Mouse (Mus musculus) limb, embryonic 14.5 days (tissue): ENCODE results near the gene Arl14. TPM values are rescaled to one million over a fixed set of nuclear protein-coding genes. Genes with fewer than 3 reads are reported as not detected.

Source experiments
- ATAC-seq: fragments of 200-750 bp; cut with Nextera tagmentation; 2 replicates; pipeline ENCODE4 v1.8.0; 2017; ENCODE audit warnings: low read depth, moderate number of reproducible peaks, moderate TSS enrichment; ENCODE audit not compliant: low FRiP score
- DNase-seq: peaks from one replicate; pipeline ENCODE4 v3.0.0-alpha.2; 2015; ENCODE audit warnings: low spot score
- H3K27ac ChIP-seq: fragments of 300-500 bp; sonication (generic); replicated peaks from 2 replicates; pipeline ENCODE4 v1.5.1; 2014; ENCODE audit warnings: low read depth, mild to moderate bottlenecking, low read length, moderate library complexity, mixed read lengths
- H3K27me3 ChIP-seq: fragments of 300-500 bp; sonication (generic); 2 replicates; pipeline ENCODE4 v1.6.1; 2014; ENCODE audit warnings: low read length, mixed read lengths; ENCODE audit not compliant: control insufficient read depth, insufficient read depth
- H3K36me3 ChIP-seq: fragments of 300-500 bp; sonication (generic); 2 replicates; pipeline ENCODE4 v1.6.1; 2014; ENCODE audit warnings: mild to moderate bottlenecking, low read length, moderate library complexity, mixed read lengths; ENCODE audit not compliant: control insufficient read depth, insufficient read depth
- H3K4me1 ChIP-seq: fragments of 300-500 bp; sonication (generic); 2 replicates; pipeline ENCODE4 v1.6.1; 2014; ENCODE audit warnings: antibody characterized with exemption, low read length, mixed read lengths; ENCODE audit not compliant: control insufficient read depth, insufficient read depth
- H3K4me2 ChIP-seq: fragments of 300-500 bp; sonication (generic); replicated peaks from 2 replicates; pipeline ENCODE4 v1.6.1; 2014; ENCODE audit warnings: low read depth, mild to moderate bottlenecking, low read length, moderate library complexity; ENCODE audit not compliant: severe bottlenecking
- H3K4me3 ChIP-seq: fragments of 300-500 bp; sonication (generic); replicated peaks from 2 replicates; pipeline ENCODE4 v1.5.1; 2014; ENCODE audit warnings: low read length
- H3K9ac ChIP-seq: fragments of 300-500 bp; sonication (generic); 2 replicates; pipeline ENCODE4 v1.6.1; 2014; ENCODE audit warnings: mild to moderate bottlenecking, low read depth, low read length, moderate library complexity; ENCODE audit not compliant: severe bottlenecking
- H3K9me3 ChIP-seq: fragments of 300-500 bp; sonication (generic); 2 replicates; pipeline ENCODE4 v1.6.1; 2016; ENCODE audit warnings: low read length; ENCODE audit not compliant: control insufficient read depth
- POLR2A ChIP-seq: fragments of 200-500 bp; IDR thresholded peaks from 2 replicates; pipeline ENCODE4 v1.8.0; 2012; ENCODE audit warnings: inconsistent platforms, mild to moderate bottlenecking, moderate library complexity, borderline replicate concordance; ENCODE audit not compliant: insufficient read depth, insufficient read length; ENCODE audit errors: extremely low read depth
- WGBS: fragments of 180-500 bp; shearing (Covaris S2); extraction: QIAGEN DNeasy Blood & Tissue Kit; methylation state at CpG from one replicate; pipeline ENCODE4 v1.1.7; 2014; 5-methylcytosine and 5-hydroxymethylcytosine counted together
- polyA plus RNA-seq, 2 experiments: library from polyadenylated mRNA; depleted of rRNA in 1 of 2; stranded (reverse) in 1 of 2; unstranded in 1 of 2; fragments of >200 nt; fragmentation: Nextera tagmentation in 1 of 2; extraction: Ambion mirVana in 1 of 2; gene quantifications; 2 replicates each; pipeline versions ENCODE4 v1.2.1 to v1.2.3; 2012 to 2014

Arl14 gene
- polyA plus RNA-seq, 2 experiments = not detected

GRCm38 (mm10) chr3:69181531-69181930, 40.7 kb upstream of the Arl14 start:
- no peaks in the 10 kb centered on the region for H3K27me3 ChIP-seq
- H3K9me3 ChIP-seq = no peaks in the 10 kb centered on the region
- no peaks in the 10 kb centered on the region for H3K36me3 ChIP-seq
- no peak for TF ChIP-seq POLR2A
- H3K4me2 ChIP-seq = no peak overlapping the region
- WGBS = 90% methylated on average over 8 of the region's 8 CpGs
- no peak overlapping the region for H3K9ac ChIP-seq
- H3K4me1 ChIP-seq = no peaks in the 10 kb centered on the region
- ATAC-seq = no peak
- no peak overlapping the region for H3K4me3 ChIP-seq
- DNase-seq = no peak
- no peak overlapping the region for H3K27ac ChIP-seq

GRCm38 (mm10) chr3:69182225-69182624, 40.0 kb upstream of the Arl14 start:
- no peak overlapping the region for H3K9ac ChIP-seq
- no peaks in the 10 kb centered on the region for H3K27me3 ChIP-seq
- no peak for TF ChIP-seq POLR2A
- H3K4me3 ChIP-seq = no peak overlapping the region
- DNase-seq (no peak), ATAC-seq (no peak)
- no peaks in the 10 kb centered on the region for H3K9me3 ChIP-seq
- no peaks in the 10 kb centered on the region for H3K36me3 ChIP-seq
- no peaks in the 10 kb centered on the region for H3K4me1 ChIP-seq
- no peak overlapping the region for H3K4me2 ChIP-seq
- no peak overlapping the region for H3K27ac ChIP-seq

GRCm38 (mm10) chr3:69185244-69185643, 37.0 kb upstream of the Arl14 start:
- no peak for ATAC-seq
- 85% methylated on average over 7 of the region's 7 CpGs for WGBS
- TF ChIP-seq POLR2A = no peak
- Histone ChIP-seq H3K9ac (no peak overlapping the region), H3K36me3 (no peaks in the 10 kb centered on the region), H3K4me3 (no peak overlapping the region), H3K4me2 (no peak overlapping the region), H3K27me3 (no peaks in the 10 kb centered on the region), H3K9me3 (no peaks in the 10 kb centered on the region), H3K4me1 (no peaks in the 10 kb centered on the region), H3K27ac (no peak overlapping the region)
- DNase-seq = no peak

- Histone ChIP-seq H3K9me3 (no peaks in the 10 kb centered on the region), H3K4me2 (no peak overlapping the region), H3K9ac (no peak overlapping the region), H3K27me3 (no peaks in the 10 kb centered on the region), H3K4me3 (no peak overlapping the region), H3K36me3 (no peaks in the 10 kb centered on the region), H3K27ac (no peak overlapping the region), H3K4me1 (no peaks in the 10 kb centered on the region)
- no peak for ATAC-seq
- WGBS = 85% methylated on average over 4 of the region's 4 CpGs
- no peak for TF ChIP-seq POLR2A
- no peak for DNase-seq
Observed at GRCm38 (mm10) chr3:69186031-69186430, 36.2 kb upstream of the Arl14 start.

GRCm38 (mm10) chr3:69186643-69187042, 35.6 kb upstream of the Arl14 start:
- H3K4me1 ChIP-seq = no peaks in the 10 kb centered on the region
- 82% methylated on average over 16 of the region's 16 CpGs for WGBS
- no peak for TF ChIP-seq POLR2A
- no peaks in the 10 kb centered on the region for H3K9me3 ChIP-seq
- H3K27ac ChIP-seq = no peak overlapping the region
- DNase-seq = no peak
- no peak overlapping the region for H3K4me2 ChIP-seq
- no peaks in the 10 kb centered on the region for H3K27me3 ChIP-seq
- H3K9ac ChIP-seq = no peak overlapping the region
- H3K36me3 ChIP-seq = no peaks in the 10 kb centered on the region
- H3K4me3 ChIP-seq = no peak overlapping the region
- no peak for ATAC-seq

DNA sequence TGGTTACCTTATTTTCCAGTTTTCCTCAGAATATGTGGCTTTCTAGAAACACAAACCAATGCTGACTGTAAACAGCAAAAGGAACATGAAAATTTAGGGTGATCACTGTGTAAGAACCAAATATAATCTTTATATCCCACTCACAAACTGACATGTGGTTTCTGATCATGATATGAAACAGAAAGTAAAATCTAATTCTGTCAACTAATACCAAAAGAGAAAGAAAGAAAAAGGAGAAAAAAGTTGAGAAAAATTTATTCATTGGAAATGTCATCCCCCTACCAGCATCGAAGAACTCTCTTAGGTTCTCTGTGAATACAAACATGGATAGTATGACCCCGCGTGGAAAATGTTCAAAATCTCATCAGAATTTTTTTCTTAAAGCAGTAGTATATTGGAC, 29.2 kb upstream of the Arl14 start:
- 93% methylated on average over 3 of the region's 3 CpGs for WGBS
- no peak for ATAC-seq
- H3K9ac ChIP-seq = no peak overlapping the region
- H3K4me1 ChIP-seq = peaks cover 3% of the 10 kb centered on the region; the same call in 1 of the 2 replicates
- no peaks in the 10 kb centered on the region for H3K9me3 ChIP-seq
- H3K27ac ChIP-seq = no peak overlapping the region
- DNase-seq = no peak
- H3K36me3 ChIP-seq = no peaks in the 10 kb centered on the region
- H3K4me2 ChIP-seq = no peak overlapping the region
- no peak overlapping the region for H3K4me3 ChIP-seq
- H3K27me3 ChIP-seq = no peaks in the 10 kb centered on the region
- TF ChIP-seq POLR2A = no peak
